Mouse (Mus musculus) brain, embryonic 14.5 days (tissue): ENCODE data around the gene Exoc3l4.

Source experiments
- CTCF ChIP-seq: fragments of 200-500 bp; IDR thresholded peaks from 2 replicates; pipeline ENCODE4 v1.5.1; 2012; ENCODE audit warnings: inconsistent platforms, mild to moderate bottlenecking, moderate library complexity, borderline replicate concordance; ENCODE audit not compliant: insufficient read depth, insufficient read length; ENCODE audit errors: extremely low read depth
- POLR2A ChIP-seq: fragments of 200-500 bp; IDR thresholded peaks from 2 replicates; pipeline ENCODE4 v1.6.1; 2012; ENCODE audit warnings: mild to moderate bottlenecking, inconsistent platforms, borderline replicate concordance; ENCODE audit not compliant: poor library complexity, insufficient read depth, insufficient read length, severe bottlenecking; ENCODE audit errors: extremely low read depth

DNA sequence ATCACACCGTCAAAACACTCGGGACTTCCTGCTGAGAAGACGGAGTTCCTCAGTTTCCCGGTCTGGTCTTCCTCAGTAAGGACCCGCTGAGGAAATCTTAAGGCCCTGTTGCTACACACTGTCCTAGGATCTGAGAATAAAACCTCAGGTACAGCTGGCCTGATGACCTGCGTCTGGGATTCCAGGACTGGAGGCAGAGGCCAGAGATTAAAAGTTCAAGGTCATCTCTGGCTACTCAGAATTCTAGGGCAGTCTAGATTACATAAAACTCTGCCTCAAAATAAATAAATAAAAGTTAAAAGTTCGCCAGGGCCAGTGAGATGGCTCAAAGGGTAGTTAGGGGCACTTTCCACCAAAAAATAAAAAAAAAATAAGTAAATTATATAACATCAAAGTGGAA is 44.9 kb upstream of the Exoc3l4 start:
- TF ChIP-seq CTCF (no peak), POLR2A (no peak)
